Mouse (Mus musculus) layer of hippocampus, adult 9-10 months (tissue): ENCODE data around the gene Agap1.

ENCODE experiments used
- DNase-seq: peaks from one replicate; pipeline ENCODE4 v3.0.0; 2022; ENCODE audit warnings: low spot score

Gene Agap1

GRCm38 (mm10) chr1:89576985-89577384 lies 122.4 kb downstream of the Agap1 start:
- no peak for DNase-seq

GRCm38 (mm10) chr1:89580031-89580998 lies 125.7 kb downstream of the Agap1 start:
- DNase-seq, result no peak

GRCm38 (mm10) chr1:89580999-89581765 lies 126.6 kb downstream of the Agap1 start:
- DNase-seq, result no peak

- no peak for DNase-seq
Measured at GRCm38 (mm10) chr1:89581766-89582125, 127.1 kb downstream of the Agap1 start.

- DNase-seq, result no peak
Measured at GRCm38 (mm10) chr1:89583369-89583768, 128.8 kb downstream of the Agap1 start.

GRCm38 (mm10) chr1:89586991-89587683 lies 132.5 kb downstream of the Agap1 start:
- DNase-seq, result no peak

- DNase-seq, result no peak
Measured at GRCm38 (mm10) chr1:89588154-89588553, 133.5 kb downstream of the Agap1 start.

GRCm38 (mm10) chr1:89590994-89591393 lies 136.4 kb downstream of the Agap1 start:
- no peak for DNase-seq

GRCm38 (mm10) chr1:89593219-89593618 lies 138.6 kb downstream of the Agap1 start:
- DNase-seq, result no peak

- no peak for DNase-seq
Measured at GRCm38 (mm10) chr1:89594999-89595398, 140.4 kb downstream of the Agap1 start.

GRCm38 (mm10) chr1:89595421-89595820 lies 140.8 kb downstream of the Agap1 start:
- DNase-seq, result no peak

- no peak for DNase-seq
Measured at GRCm38 (mm10) chr1:89596223-89596622, 141.6 kb downstream of the Agap1 start.

- no peak for DNase-seq
Measured at GRCm38 (mm10) chr1:89598906-89599305, 144.3 kb downstream of the Agap1 start.

GRCm38 (mm10) chr1:89599983-89600741 lies 145.6 kb downstream of the Agap1 start:
- DNase-seq, result no peak

GRCm38 (mm10) chr1:89601349-89601748 lies 146.7 kb downstream of the Agap1 start:
- DNase-seq, result no peak

- DNase-seq, result no peak
Measured at GRCm38 (mm10) chr1:89602879-89603278, 148.3 kb downstream of the Agap1 start.

- DNase-seq, result no peak
Measured at GRCm38 (mm10) chr1:89606612-89607011, 152.0 kb downstream of the Agap1 start.

GRCm38 (mm10) chr1:89608766-89609165 lies 154.2 kb downstream of the Agap1 start:
- no peak for DNase-seq

GRCm38 (mm10) chr1:89609964-89610363 lies 155.4 kb downstream of the Agap1 start:
- DNase-seq, result no peak

GRCm38 (mm10) chr1:89611521-89611920 lies 156.9 kb downstream of the Agap1 start:
- DNase-seq, result no peak

- no peak for DNase-seq
Measured at GRCm38 (mm10) chr1:89613234-89613870, 158.7 kb downstream of the Agap1 start.
